Mouse (Mus musculus) embryonic fibroblast, embryonic 13.5 days (primary cell): ENCODE measurements around the gene Sncb. TPM values are rescaled to one million over a fixed set of nuclear protein-coding genes. Genes with fewer than 3 reads are reported as not detected.

Experiments
- H3K27ac ChIP-seq: 2 replicates; pipeline ENCODE4 v1.5.1; 2012; ENCODE audit warnings: low read length, control low read depth, inconsistent platforms; ENCODE audit not compliant: insufficient read depth
- H3K4me1 ChIP-seq: 2 replicates; pipeline ENCODE4 v1.6.1; 2011; ENCODE audit warnings: low read length; ENCODE audit not compliant: control insufficient read depth, insufficient read depth
- H3K4me3 ChIP-seq: 2 replicates; pipeline ENCODE4 v1.5.1; 2011; ENCODE audit warnings: mild to moderate bottlenecking, control low read depth, low read length; ENCODE audit not compliant: insufficient read depth
- CTCF ChIP-seq: IDR thresholded peaks from 2 replicates; pipeline ENCODE4 v1.5.1; 2011; ENCODE audit warnings: mild to moderate bottlenecking, control low read depth, low read length, moderate library complexity, borderline replicate concordance; ENCODE audit not compliant: insufficient read depth
- POLR2A ChIP-seq: IDR thresholded peaks from 2 replicates; pipeline ENCODE4 v1.6.1; 2011; ENCODE audit warnings: low read depth, mild to moderate bottlenecking, control low read depth, low read length, moderate library complexity
- polyA plus RNA-seq: library from polyadenylated mRNA; stranded (reverse); fragments of >200 nt; gene quantifications from 2 replicates; pipeline ENCODE4 v1.2.4, GENCODE M21; 2011; ENCODE audit warnings: low read depth; ENCODE audit not compliant: missing spikeins, insufficient read length

The Sncb gene
- polyA plus RNA-seq, 1 experiment: not detected

GRCm38 (mm10) chr13:54783698-54784097, 17.3 kb upstream of the Sncb start, which contains the start of gene Eif4e1b:
Gene Eif4e1b (plus strand): TSS chr13:54783998.
- no peak within 1 kb of the TSS for H3K4me3 ChIP-seq
- no peak within 1 kb of the TSS for H3K27ac ChIP-seq
- peaks cover 5% of the 10 kb centered on the region; the same call in 1 of the 2 replicates for H3K4me1 ChIP-seq
- no peak for TF ChIP-seq POLR2A
- no peak for TF ChIP-seq CTCF

- H3K4me3 ChIP-seq: no peak overlapping the region
- TF ChIP-seq POLR2A: no peak
- no peak for TF ChIP-seq CTCF
- no peak overlapping the region for H3K27ac ChIP-seq
- peaks cover 5% of the 10 kb centered on the region; the same call in 1 of the 2 replicates for H3K4me1 ChIP-seq
Observed at GRCm38 (mm10) chr13:54783235-54783634, 16.8 kb upstream of the Sncb start.

- no peak overlapping the region for H3K4me3 ChIP-seq
- no peak overlapping the region for H3K27ac ChIP-seq
- TF ChIP-seq POLR2A: no peak
- no peak for TF ChIP-seq CTCF
- peaks cover 5% of the 10 kb centered on the region; the same call in 1 of the 2 replicates for H3K4me1 ChIP-seq
Observed at GRCm38 (mm10) chr13:54781086-54781485, 14.7 kb upstream of the Sncb start.

GRCm38 (mm10) chr13:54780592-54780991, 14.2 kb upstream of the Sncb start:
- TF ChIP-seq POLR2A (no peak), CTCF (no peak)
- H3K27ac ChIP-seq: no peak overlapping the region
- H3K4me1 ChIP-seq: peaks cover 5% of the 10 kb centered on the region; the same call in 1 of the 2 replicates
- H3K4me3 ChIP-seq: no peak overlapping the region

GRCm38 (mm10) chr13:54767012-54767411, 617 bp upstream of the Sncb start:
- Histone ChIP-seq H3K4me1 (no peaks in the 10 kb centered on the region), H3K27ac (no peak overlapping the region), H3K4me3 (no peak overlapping the region)
- no peak for TF ChIP-seq CTCF

- Histone ChIP-seq H3K4me3 (0 out of 2 replicates have a peak overlapping the region, but pooled peaks have one; percentile 2), H3K4me1 (no peaks in the 10 kb centered on the region), H3K27ac (no peak overlapping the region)
- no peak for TF ChIP-seq CTCF
- no peak for TF ChIP-seq POLR2A
Observed at GRCm38 (mm10) chr13:54765281-54766191, 859 bp downstream of the Sncb start.

GRCm38 (mm10) chr13:54760906-54761305, 5.5 kb downstream of the Sncb start:
- Histone ChIP-seq H3K4me1 (no peaks in the 10 kb centered on the region), H3K27ac (no peak overlapping the region), H3K4me3 (no peak overlapping the region)
- TF ChIP-seq POLR2A: no peak
- no peak for TF ChIP-seq CTCF

- no peak for TF ChIP-seq CTCF
- no peak for TF ChIP-seq POLR2A
- no peak overlapping the region for H3K4me3 ChIP-seq
- H3K27ac ChIP-seq: no peak overlapping the region
- H3K4me1 ChIP-seq: no peaks in the 10 kb centered on the region
Observed at GRCm38 (mm10) chr13:54760164-54760795, 6.1 kb downstream of the Sncb start.

GRCm38 (mm10) chr13:54759496-54759895, 6.9 kb downstream of the Sncb start:
- H3K4me3 ChIP-seq: no peak overlapping the region
- H3K4me1 ChIP-seq: no peaks in the 10 kb centered on the region
- TF ChIP-seq CTCF: no peak
- TF ChIP-seq POLR2A: no peak
- no peak overlapping the region for H3K27ac ChIP-seq
